Mouse (Mus musculus) forebrain, embryonic 10.5 days (tissue): ENCODE results near the gene Rora. TPM values are rescaled to one million over a fixed set of nuclear protein-coding genes. Genes with fewer than 3 reads are reported as not detected.

Source experiments
- DNase-seq: peaks from one replicate; pipeline ENCODE4 v3.0.0-alpha.2; 2017; ENCODE audit warnings: low spot score; ENCODE audit errors: extremely low spot score
- H3K27ac ChIP-seq: fragments of 300-500 bp; sonication (generic); 2 replicates; pipeline ENCODE4 v1.5.1; 2016; ENCODE audit warnings: mild to moderate bottlenecking
- H3K27me3 ChIP-seq: fragments of 300-500 bp; sonication (generic); 2 replicates; pipeline ENCODE4 v1.6.1; 2016; ENCODE audit warnings: mild to moderate bottlenecking; ENCODE audit not compliant: poor library complexity, severe bottlenecking
- H3K36me3 ChIP-seq: fragments of 300-500 bp; sonication (generic); replicated peaks from 2 replicates; pipeline ENCODE4 v1.6.1; 2016; ENCODE audit warnings: mild to moderate bottlenecking, moderate library complexity
- H3K4me1 ChIP-seq: fragments of 300-500 bp; sonication (generic); 2 replicates; pipeline ENCODE4 v1.6.1; 2016
- H3K4me3 ChIP-seq: fragments of 300-500 bp; sonication (generic); 2 replicates; pipeline ENCODE4 v1.5.1; 2016; ENCODE audit warnings: mild to moderate bottlenecking, moderate library complexity
- H3K9me3 ChIP-seq: fragments of 300-500 bp; sonication (generic); 2 replicates; pipeline ENCODE4 v1.6.1; 2016; ENCODE audit warnings: mild to moderate bottlenecking, moderate library complexity
- WGBS: fragments of 180-500 bp; shearing (Covaris S2); methylation state at CpG from one replicate; pipeline ENCODE4 v1.1.7; 2016; 5-methylcytosine and 5-hydroxymethylcytosine counted together
- polyA plus RNA-seq: library from polyadenylated mRNA; unstranded; fragments of >200 nt; fragmentation: Nextera tagmentation; extraction: Ambion mirVana; gene quantifications from 2 replicates; pipeline ENCODE4 v1.2.1, GENCODE M21; 2016

Rora gene
- polyA plus RNA-seq, 1 experiment from 2014 or later = 5.6 TPM

DNA sequence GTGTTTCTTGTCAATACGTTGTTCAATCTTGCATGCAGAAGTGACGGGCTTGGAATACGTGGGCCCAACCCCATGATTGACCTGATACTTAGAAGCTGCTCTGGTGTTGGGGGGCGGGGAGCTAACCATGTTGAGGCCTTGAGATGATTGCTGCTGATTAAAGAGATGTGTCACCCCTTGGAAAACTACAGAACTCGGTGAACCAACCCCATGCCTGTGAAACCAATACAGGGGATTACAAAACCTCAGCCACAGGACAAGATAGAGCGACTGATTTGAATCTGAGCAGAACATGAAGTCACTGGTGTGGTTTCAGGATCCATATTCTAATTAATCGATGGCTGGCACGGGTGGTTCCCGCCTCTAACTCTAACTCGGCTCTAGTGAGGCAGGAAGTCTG is 650.9 kb downstream of the Rora start:
- H3K9me3 ChIP-seq = no peaks in the 10 kb centered on the region
- H3K36me3 ChIP-seq = no peaks in the 10 kb centered on the region
- DNase-seq = no peak
- 80% methylated on average over 10 of the region's 10 CpGs for WGBS
- peaks cover 30% of the 10 kb centered on the region for H3K27me3 ChIP-seq
- peaks cover 63% of the 10 kb centered on the region for H3K4me1 ChIP-seq
- no peak overlapping the region for H3K4me3 ChIP-seq
- peak overlapping the region; percentile 51; the same call in 1 of the 2 replicates for H3K27ac ChIP-seq

DNA sequence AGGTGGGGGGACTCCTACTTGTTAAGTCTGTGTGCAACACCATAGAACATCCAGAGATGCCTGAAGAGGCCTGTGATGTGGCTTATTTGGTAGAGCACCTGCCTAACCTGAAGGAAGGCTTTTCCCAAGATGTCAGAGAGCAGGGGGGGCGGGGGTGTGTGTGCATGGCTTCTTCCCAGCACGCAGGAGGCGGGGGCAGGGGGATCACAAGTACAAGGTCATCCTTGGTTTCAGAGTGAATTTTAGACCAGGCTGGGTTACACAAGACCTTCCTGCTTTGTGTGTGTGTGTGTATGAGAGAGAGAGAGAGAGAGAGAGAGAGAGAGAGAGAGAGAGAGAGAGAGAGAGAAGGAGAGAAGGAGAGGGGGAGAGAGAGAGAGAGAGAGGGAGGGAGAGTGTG is 651.4 kb downstream of the Rora start:
- peaks cover 60% of the 10 kb centered on the region for H3K4me1 ChIP-seq
- 72% methylated on average over 3 of the region's 3 CpGs for WGBS
- H3K27me3 ChIP-seq = peaks cover 25% of the 10 kb centered on the region
- no peak for DNase-seq
- peak overlapping the region; percentile 51; the same call in 1 of the 2 replicates for H3K27ac ChIP-seq
- no peak overlapping the region for H3K4me3 ChIP-seq
- H3K36me3 ChIP-seq = no peaks in the 10 kb centered on the region
- no peaks in the 10 kb centered on the region for H3K9me3 ChIP-seq

DNA sequence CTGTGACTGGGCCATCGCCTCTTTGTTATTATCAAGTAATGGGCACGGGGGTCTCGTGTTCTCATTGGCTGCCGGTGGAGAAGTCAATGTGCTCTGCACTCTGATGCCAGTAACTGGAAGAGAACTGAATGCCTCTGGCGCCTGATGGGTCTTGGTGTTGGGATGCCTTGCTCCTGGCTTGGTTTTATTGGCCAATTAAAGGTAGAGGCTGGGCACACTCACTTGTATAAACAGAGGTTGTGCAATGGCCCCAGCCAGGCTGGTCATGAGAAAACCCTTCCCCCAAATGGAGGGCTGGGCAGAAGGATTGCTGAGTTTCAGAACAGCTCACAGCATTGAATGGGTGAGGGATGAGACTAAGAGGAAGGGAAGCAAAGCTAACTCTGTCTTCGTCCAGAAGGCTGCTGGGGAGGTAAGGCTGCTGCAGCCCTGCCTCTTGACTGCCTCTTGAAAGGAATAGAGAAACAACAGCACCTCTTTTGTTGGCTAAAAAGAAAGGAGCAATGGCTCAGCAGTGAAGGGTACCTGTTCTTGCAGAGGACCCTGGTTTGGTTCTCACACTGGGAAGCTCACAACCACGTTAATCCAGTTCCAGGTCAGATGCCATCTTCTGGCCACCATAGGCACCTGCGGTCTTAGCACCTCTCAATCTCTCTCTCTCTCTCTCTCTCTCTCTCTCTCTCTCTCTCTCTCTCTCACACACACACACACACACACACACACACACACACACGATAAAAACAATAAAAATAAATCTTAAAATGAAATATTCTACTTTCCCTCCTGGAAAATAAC is 653.3 kb downstream of the Rora start:
- H3K4me3 ChIP-seq = no peak overlapping the region
- H3K36me3 ChIP-seq = no peaks in the 10 kb centered on the region
- peaks cover 49% of the 10 kb centered on the region for H3K4me1 ChIP-seq
- no peak overlapping the region for H3K27ac ChIP-seq
- H3K9me3 ChIP-seq = no peaks in the 10 kb centered on the region
- DNase-seq = no peak
- H3K27me3 ChIP-seq = peaks cover 8% of the 10 kb centered on the region
- 83% methylated on average over 9 of the region's 9 CpGs for WGBS

DNA sequence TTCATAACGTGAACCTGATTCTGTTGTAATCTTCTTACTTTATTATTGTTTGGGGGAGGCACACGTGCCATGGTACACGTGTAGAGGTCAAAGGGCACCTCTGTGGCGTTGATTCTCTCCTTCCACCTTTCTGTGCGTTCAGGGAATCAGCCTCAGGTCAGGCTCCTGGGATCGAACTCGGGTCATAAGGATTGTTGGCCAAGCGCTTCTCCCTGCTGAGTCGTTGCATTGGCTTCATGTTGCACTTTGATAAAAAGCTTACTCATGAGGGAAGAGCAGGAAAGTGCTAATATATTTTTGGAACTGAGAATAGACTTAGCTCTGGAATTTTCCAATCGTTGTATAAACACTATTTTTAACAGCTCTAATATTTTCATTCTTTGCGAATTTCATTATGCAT is 654.4 kb downstream of the Rora start:
- no peaks in the 10 kb centered on the region for H3K36me3 ChIP-seq
- H3K27me3 ChIP-seq = peaks cover 8% of the 10 kb centered on the region
- no peak overlapping the region for H3K4me3 ChIP-seq
- 90% methylated on average over 11 of the region's 11 CpGs for WGBS
- no peak for DNase-seq
- peaks cover 38% of the 10 kb centered on the region for H3K4me1 ChIP-seq
- no peaks in the 10 kb centered on the region for H3K9me3 ChIP-seq
- H3K27ac ChIP-seq = no peak overlapping the region

DNA sequence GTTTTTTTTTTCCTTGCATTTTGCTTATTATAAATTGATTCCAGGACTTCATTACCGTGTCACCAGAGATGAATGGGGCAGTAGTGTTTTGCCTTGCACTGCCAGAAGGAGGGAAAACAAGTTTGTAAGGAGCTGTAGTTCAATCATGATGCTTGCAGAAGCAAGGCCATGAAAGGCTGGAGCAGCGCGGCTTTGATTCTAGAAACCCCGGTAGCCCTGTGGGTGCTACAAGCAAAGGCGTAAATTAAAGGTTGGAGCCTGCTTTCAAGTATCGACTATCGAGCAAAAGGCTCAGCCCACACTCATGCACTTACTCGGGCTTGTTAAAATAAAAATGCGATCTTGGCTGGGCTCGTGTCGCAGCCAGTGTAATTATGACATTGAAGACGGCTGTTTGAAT is 656.9 kb downstream of the Rora start:
- 87% methylated on average over 12 of the region's 12 CpGs for WGBS

DNA sequence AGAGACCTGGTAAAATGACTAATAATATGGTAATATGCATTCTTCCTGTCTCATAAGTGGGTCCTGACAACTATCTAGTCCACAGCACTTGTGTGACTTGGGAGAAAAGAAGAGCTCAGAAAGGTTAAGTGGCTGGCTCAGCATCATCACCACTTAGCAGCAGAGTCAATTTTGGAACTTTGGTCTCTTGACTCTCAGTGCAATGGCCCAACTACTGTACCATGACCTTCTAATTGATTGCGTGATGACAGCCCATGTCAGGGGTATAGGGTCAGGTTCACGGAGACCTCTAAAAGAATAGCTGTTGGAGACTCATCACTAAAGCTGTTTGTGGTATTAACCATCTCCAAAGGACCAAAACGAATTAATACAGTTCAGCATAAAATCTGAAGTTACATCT is 659.7 kb downstream of the Rora start:
- Histone ChIP-seq H3K4me1 (peaks cover 28% of the 10 kb centered on the region), H3K27me3 (no peaks in the 10 kb centered on the region; the same call in 1 of the 2 replicates), H3K9me3 (no peaks in the 10 kb centered on the region), H3K27ac (no peak overlapping the region), H3K4me3 (no peak overlapping the region), H3K36me3 (no peaks in the 10 kb centered on the region)
- WGBS = 76% methylated on average over 3 of the region's 3 CpGs
- DNase-seq = no peak

More for the DNA sequence above, 656.9 kb downstream of the Rora start:
- DNase-seq = no peak
- no peaks in the 10 kb centered on the region; the same call in 1 of the 2 replicates for H3K27me3 ChIP-seq
- H3K4me3 ChIP-seq = no peak overlapping the region
- H3K36me3 ChIP-seq = no peaks in the 10 kb centered on the region
- H3K4me1 ChIP-seq = peaks cover 29% of the 10 kb centered on the region
- H3K27ac ChIP-seq = no peak overlapping the region
- H3K9me3 ChIP-seq = no peaks in the 10 kb centered on the region

DNA sequence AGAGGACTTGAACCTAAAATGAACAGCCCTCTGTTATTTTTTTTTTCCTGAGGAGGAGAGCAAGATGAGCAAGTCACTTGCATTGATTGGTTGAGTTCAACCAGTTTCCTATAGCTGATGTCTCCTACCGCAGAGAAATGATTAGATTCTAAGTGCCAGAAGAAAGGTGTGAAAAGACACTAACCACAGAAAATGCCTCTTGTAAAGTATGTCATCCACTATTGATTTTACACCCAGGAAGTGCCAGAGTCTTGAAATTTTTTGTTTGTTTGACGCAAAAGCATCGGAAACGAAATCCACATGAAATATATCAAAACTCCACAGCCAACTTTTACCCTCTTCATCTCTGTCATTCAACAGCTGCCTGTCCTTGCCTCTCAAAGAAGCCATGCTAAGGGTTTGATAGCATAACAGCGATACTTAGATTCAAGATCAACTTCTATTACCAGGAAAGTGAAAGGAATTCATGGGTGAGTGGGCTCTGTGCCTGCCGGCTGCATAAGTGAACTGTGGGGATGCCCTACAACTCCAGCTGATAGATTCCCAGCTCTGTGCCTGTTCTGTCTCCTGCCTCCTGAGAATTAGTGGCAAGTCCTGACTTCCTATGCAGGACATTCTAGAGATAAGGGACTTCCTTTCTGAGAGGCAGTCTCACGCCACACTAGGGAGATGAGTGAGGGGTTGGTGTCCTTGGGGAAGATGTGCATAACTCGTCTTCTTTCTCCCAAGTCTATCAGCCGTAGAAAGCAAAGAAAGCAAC is 661.0 kb downstream of the Rora start:
- Histone ChIP-seq H3K4me1 (peaks cover 28% of the 10 kb centered on the region), H3K36me3 (no peaks in the 10 kb centered on the region), H3K9me3 (no peaks in the 10 kb centered on the region), H3K27ac (no peak overlapping the region), H3K4me3 (no peak overlapping the region), H3K27me3 (peaks cover 4% of the 10 kb centered on the region; the same call in 1 of the 2 replicates)
- no peak for DNase-seq
- WGBS = 86% methylated on average over 9 of the region's 9 CpGs

DNA sequence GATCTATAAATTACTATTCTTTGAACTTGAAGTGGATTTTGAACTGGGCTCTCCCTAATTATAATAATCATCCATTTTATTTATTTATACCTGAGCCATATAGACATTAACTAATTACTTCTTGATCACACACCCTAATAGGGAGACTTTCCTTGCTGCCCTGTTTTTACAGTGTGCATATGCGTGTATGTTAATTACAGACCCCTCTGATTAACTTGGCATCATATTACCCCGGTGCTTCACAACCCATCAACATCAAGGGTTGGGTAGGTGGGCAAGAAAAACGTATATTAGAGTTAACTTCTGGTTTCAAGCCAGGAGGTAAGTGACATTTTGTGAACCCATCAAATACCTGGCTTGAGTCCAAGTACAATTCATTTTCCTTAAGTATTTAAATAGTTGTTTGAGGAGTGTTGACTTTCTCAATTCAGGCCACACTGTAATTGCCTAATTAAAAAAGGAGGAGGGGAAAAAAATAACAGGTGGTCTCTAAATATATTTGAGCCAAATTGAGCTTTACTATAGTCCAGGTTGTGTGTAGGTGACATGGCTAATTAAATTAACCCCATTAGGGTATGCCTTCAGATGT is 664.0 kb downstream of the Rora start:
- H3K27ac ChIP-seq = no peak overlapping the region
- no peaks in the 10 kb centered on the region for H3K9me3 ChIP-seq
- peaks cover 4% of the 10 kb centered on the region; the same call in 1 of the 2 replicates for H3K27me3 ChIP-seq
- H3K36me3 ChIP-seq = no peaks in the 10 kb centered on the region
- DNase-seq = no peak
- H3K4me1 ChIP-seq = peaks cover 24% of the 10 kb centered on the region
- 80% methylated on average over 3 of the region's 3 CpGs for WGBS
- no peak overlapping the region for H3K4me3 ChIP-seq

DNA sequence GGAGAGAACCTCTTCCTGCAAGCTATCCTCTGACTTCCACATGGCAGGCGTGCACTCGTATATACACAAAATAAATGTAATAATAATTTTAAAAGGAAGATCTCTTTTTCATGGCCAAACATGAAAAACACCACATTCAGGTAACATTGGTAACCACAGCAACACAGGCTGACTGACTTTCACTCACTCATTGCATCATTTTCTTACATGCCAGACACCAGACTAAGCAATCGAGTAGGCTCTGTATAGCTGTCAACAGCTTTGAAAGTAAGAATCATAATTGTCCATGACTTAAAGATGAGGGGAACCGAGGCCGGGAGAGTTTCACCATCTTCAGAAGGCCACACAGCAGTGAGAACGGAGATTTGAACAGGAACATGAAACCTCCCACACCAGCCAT is 665.8 kb downstream of the Rora start:
- Histone ChIP-seq H3K36me3 (no peaks in the 10 kb centered on the region), H3K4me1 (peaks cover 17% of the 10 kb centered on the region), H3K27ac (no peak overlapping the region), H3K9me3 (no peaks in the 10 kb centered on the region), H3K4me3 (no peak overlapping the region), H3K27me3 (peaks cover 4% of the 10 kb centered on the region; the same call in 1 of the 2 replicates)
- 94% methylated on average over 6 of the region's 6 CpGs for WGBS
- DNase-seq = no peak

DNA sequence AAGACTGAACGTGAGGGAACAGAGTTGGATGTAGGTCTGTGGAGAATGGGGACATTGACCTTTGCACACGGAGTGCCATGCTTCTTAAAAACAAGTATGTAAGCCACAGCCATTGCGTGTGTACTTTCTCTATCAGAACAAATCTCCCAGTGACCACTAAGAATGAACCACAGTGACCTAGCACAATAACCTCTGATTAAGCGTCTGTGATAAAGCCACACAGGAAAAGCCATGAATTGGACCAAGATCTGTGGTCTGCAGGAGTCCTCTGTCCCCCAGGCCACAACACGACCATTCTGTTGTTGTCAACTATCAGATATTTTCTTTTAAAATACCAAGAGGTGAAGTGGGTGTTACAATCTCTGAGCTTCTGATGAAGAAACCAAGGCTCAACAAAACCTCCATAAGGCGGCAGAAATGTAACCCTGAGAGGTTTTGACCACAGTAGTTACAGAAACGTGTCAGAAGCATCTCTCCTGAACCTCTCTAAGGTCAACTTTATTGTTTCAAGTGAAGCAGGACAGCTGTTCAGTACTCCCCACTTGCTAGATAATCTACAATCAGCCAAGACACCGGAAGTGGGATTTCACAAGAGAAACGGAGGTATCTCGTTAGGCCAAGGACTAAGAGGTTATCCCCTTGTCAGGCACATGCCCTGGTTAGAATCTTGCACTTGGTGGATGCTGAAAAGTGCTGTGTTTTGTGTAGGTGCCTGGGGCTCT is 666.5 kb downstream of the Rora start:
- DNase-seq = no peak
- peaks cover 13% of the 10 kb centered on the region for H3K4me1 ChIP-seq
- no peak overlapping the region for H3K27ac ChIP-seq
- WGBS = 80% methylated on average over 10 of the region's 10 CpGs
- H3K4me3 ChIP-seq = no peak overlapping the region
- H3K9me3 ChIP-seq = no peaks in the 10 kb centered on the region
- no peaks in the 10 kb centered on the region for H3K36me3 ChIP-seq
- peaks cover 4% of the 10 kb centered on the region; the same call in 1 of the 2 replicates for H3K27me3 ChIP-seq

DNA sequence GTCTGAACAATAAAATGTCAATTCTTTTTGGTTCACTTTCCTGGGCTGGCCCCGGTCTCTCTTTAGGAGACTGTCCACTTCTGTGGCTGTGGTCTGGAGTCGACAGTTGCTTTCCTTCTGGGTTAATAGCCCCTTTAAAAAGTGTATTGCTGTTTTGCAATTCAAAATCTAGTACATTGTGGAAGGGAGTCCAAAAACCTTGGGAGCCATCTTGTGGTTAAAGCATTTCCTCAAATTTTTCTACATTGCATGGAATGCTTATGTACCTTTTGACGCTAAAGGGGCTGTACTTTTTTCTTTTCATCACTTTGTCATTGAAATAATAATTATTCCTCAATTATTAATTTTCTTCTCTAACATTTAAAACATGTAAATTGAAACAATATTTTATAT is 667.0 kb downstream of the Rora start:
- 77% methylated on average over 3 of the region's 3 CpGs for WGBS
- Histone ChIP-seq H3K4me1 (peaks cover 10% of the 10 kb centered on the region), H3K36me3 (no peaks in the 10 kb centered on the region), H3K27ac (no peak overlapping the region), H3K27me3 (peaks cover 4% of the 10 kb centered on the region; the same call in 1 of the 2 replicates), H3K4me3 (no peak overlapping the region), H3K9me3 (no peaks in the 10 kb centered on the region)
- DNase-seq = no peak

DNA sequence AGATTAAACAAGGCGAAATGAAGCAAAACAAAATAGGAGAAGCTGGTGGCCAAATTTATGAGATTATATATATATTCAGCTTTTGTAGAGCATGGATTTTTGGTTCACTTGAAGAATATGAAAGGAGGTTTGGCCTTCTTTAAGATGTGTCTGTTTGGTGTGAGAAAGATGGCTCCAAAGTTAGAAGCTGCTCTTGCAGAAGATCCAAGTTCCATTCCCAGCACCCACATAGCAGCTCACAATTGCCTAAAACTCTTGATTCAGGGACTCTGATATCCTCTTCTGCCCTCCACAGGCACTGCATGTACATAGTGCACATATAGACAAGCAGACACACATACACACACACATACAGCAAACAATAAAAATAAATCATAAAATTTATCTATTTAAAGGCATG is 668.4 kb downstream of the Rora start:
- 96% methylated on average over 1 of the region's 1 CpGs for WGBS
- no peak overlapping the region for H3K27ac ChIP-seq
- H3K4me1 ChIP-seq = peaks cover 13% of the 10 kb centered on the region
- no peak for DNase-seq
- no peaks in the 10 kb centered on the region for H3K36me3 ChIP-seq
- no peak overlapping the region for H3K4me3 ChIP-seq
- no peaks in the 10 kb centered on the region for H3K9me3 ChIP-seq
- peaks cover 4% of the 10 kb centered on the region; the same call in 1 of the 2 replicates for H3K27me3 ChIP-seq
